Comparison of ENCODE assay signal across 8 mouse cellular contexts in genomic region chr8:124896632-124897385, GRCm38 (mm10). TPM values are rescaled to one million over a fixed set of nuclear protein-coding genes. Genes with fewer than 3 reads are reported as not detected.
DNase-seq lines count a peak whose midpoint lies in the region; ATAC-seq and TF ChIP-seq lines count a peak whose summit lies in the region.

No protein-coding gene starts in this region.

- no peaks in the 10 kb centered on the region for H3K9me3 ChIP-seq in heart, embryonic 13.5 days
- H3K9me3 ChIP-seq in liver, embryonic 14.5 days (ENCODE audit: control insufficient read depth, low read length) = no peaks in the 10 kb centered on the region
- H3K9me3 ChIP-seq in neural tube, embryonic 11.5 days (ENCODE audit: control insufficient read depth, low read length) = no peaks in the 10 kb centered on the region
- no peaks in the 10 kb centered on the region for H3K9me3 ChIP-seq in stomach, postnatal 0 days (ENCODE audit: control insufficient read depth, low read length)

- peak; percentile 88 for TF ChIP-seq CTCF in liver, embryonic 14.5 days (IDR thresholded peaks at IDR 0.05; ENCODE audit: low read depth)
- peak; percentile 79 for TF ChIP-seq CTCF in stomach, postnatal 0 days (IDR thresholded peaks at IDR 0.05; ENCODE audit: low read depth)

- H3K27me3 ChIP-seq in heart, embryonic 13.5 days (replicated peaks) = no peaks in the 10 kb centered on the region
- H3K27me3 ChIP-seq in liver, embryonic 14.5 days (ENCODE audit: control insufficient read depth, insufficient read depth, low read length) = no peaks in the 10 kb centered on the region
- H3K27me3 ChIP-seq in neural tube, embryonic 11.5 days (ENCODE audit: control insufficient read depth, insufficient read depth, low read length) = no peaks in the 10 kb centered on the region
- H3K27me3 ChIP-seq in stomach, postnatal 0 days (ENCODE audit: control insufficient read depth, insufficient read depth, low read length) = no peaks in the 10 kb centered on the region

- H3K4me3 ChIP-seq in heart, embryonic 13.5 days = peak overlapping the region; percentile 90
- H3K4me3 ChIP-seq in liver, embryonic 14.5 days (ENCODE audit: insufficient read depth in 1 of 2, low read depth in 2 of 2, low read length in 2 of 2) = peak overlapping the region; percentile 79 to 83
- H3K4me3 ChIP-seq in neural tube, embryonic 11.5 days (ENCODE audit: low read depth, low read length) = peak overlapping the region; percentile 95
- H3K4me3 ChIP-seq in stomach, postnatal 0 days (ENCODE audit: low read depth, low read length) = peak overlapping the region; percentile 86

- no peak for TF ChIP-seq EP300 in liver, embryonic 14.5 days (IDR thresholded peaks at IDR 0.05; ENCODE audit: low read depth)
- no peak for TF ChIP-seq EP300 in stomach, postnatal 0 days (optimal IDR thresholded peaks at IDR 0.05)

- H3K4me1 ChIP-seq in heart, embryonic 13.5 days = peaks cover 53% of the 10 kb centered on the region
- H3K4me1 ChIP-seq in liver, embryonic 14.5 days (replicated peaks; ENCODE audit: control insufficient read depth in 2 of 2, insufficient read depth in 2 of 2, low read length in 1 of 2) = peaks cover 9 to 12% of the 10 kb centered on the region in 2 experiments
- peaks cover 12% of the 10 kb centered on the region for H3K4me1 ChIP-seq in neural tube, embryonic 11.5 days (ENCODE audit: control insufficient read depth, insufficient read depth, low read length)
- peaks cover 14% of the 10 kb centered on the region; the same call in 1 of the 2 replicates for H3K4me1 ChIP-seq in stomach, postnatal 0 days (replicated peaks; ENCODE audit: control insufficient read depth, insufficient read depth)

- H3K36me3 ChIP-seq in heart, embryonic 13.5 days = peaks cover 68% of the 10 kb centered on the region
- H3K36me3 ChIP-seq in liver, embryonic 14.5 days (replicated peaks; ENCODE audit: control insufficient read depth, insufficient read depth, low read depth) = peaks cover 33% of the 10 kb centered on the region
- H3K36me3 ChIP-seq in neural tube, embryonic 11.5 days (ENCODE audit: control insufficient read depth, insufficient read depth, low read length) = peaks cover 5% of the 10 kb centered on the region
- peaks cover 14% of the 10 kb centered on the region for H3K36me3 ChIP-seq in stomach, postnatal 0 days (ENCODE audit: control insufficient read depth, insufficient read depth, low read length)

- peak; percentile 27 for ATAC-seq in CD4-positive, CD25-positive, alpha-beta regulatory T cell, adult 4 months
- peak; percentile 33; the same call in 1 of the 2 replicates for ATAC-seq in heart, embryonic 13.5 days (ENCODE audit: extremely low read depth, insufficient number of reproducible peaks, low FRiP score, low TSS enrichment)
- ATAC-seq in liver, embryonic 14.5 days (ENCODE audit: insufficient read depth) = peak; percentile 50
- ATAC-seq in neural tube, embryonic 11.5 days (ENCODE audit: insufficient read depth, low FRiP score, low TSS enrichment) = peak; percentile 48
- ATAC-seq in stomach, postnatal 0 days (ENCODE audit: low FRiP score, low TSS enrichment) = peak; percentile 73

- peak overlapping the region; percentile 91 for H3K4me2 ChIP-seq in heart, embryonic 13.5 days
- peak overlapping the region; percentile 98 for H3K4me2 ChIP-seq in liver, embryonic 14.5 days (ENCODE audit: low read depth)
- peak overlapping the region; percentile 100 for H3K4me2 ChIP-seq in neural tube, embryonic 11.5 days (ENCODE audit: low read depth)
- peak overlapping the region; percentile 98 for H3K4me2 ChIP-seq in stomach, postnatal 0 days (replicated peaks; ENCODE audit: low read depth)

- peak; percentile 30 for DNase-seq in c-Kit-positive CD71-negative TER-119-negative erythroid progenitor cells, embryonic 14.5 days (ENCODE audit: low read depth)
- DNase-seq in fibroblast of lung, adult 2 months (ENCODE audit: low read depth) = peak; percentile 38
- peak; percentile 89 for DNase-seq in kidney, postnatal 10 days
- peak; percentile 44 to 46 (median 44) for DNase-seq in liver, embryonic 14.5 days (ENCODE audit: low read depth in 3 of 3, low spot score in 3 of 3)
- DNase-seq in neural tube, embryonic 11.5 days (ENCODE audit: low spot score) = peak; percentile 75
- DNase-seq in stomach, postnatal 0 days (ENCODE audit: low spot score) = peak; percentile 87

- peak overlapping the region; percentile 95 for H3K9ac ChIP-seq in heart, embryonic 13.5 days
- H3K9ac ChIP-seq in liver, embryonic 14.5 days (replicated peaks) = peak overlapping the region; percentile 88
- H3K9ac ChIP-seq in neural tube, embryonic 11.5 days (ENCODE audit: low read length) = peak overlapping the region; percentile 79
- peak overlapping the region; percentile 87 for H3K9ac ChIP-seq in stomach, postnatal 0 days (ENCODE audit: low read length)

- WGBS in heart, embryonic 13.5 days = 1% methylated on average over 60 of the region's 60 CpGs
- WGBS in liver, embryonic 14.5 days (ENCODE audit: insufficient replicate concordance) = 1% methylated on average over 60 of the region's 60 CpGs
- 2% methylated on average over 60 of the region's 60 CpGs for WGBS in neural tube, embryonic 11.5 days
- 1% methylated on average over 55 of the region's 60 CpGs for WGBS in stomach, postnatal 0 days

- peak overlapping the region; percentile 91 for H3K27ac ChIP-seq in heart, embryonic 13.5 days (replicated peaks)
- peak overlapping the region; percentile 57 for H3K27ac ChIP-seq in liver, embryonic 14.5 days
- H3K27ac ChIP-seq in neural tube, embryonic 11.5 days (ENCODE audit: low read depth, low read length) = 0 out of 2 replicates have a peak overlapping the region, but pooled peaks have one; percentile 27
- peak overlapping the region; percentile 90 for H3K27ac ChIP-seq in stomach, postnatal 0 days (replicated peaks)

RNA-seq across cellular contexts. Expression of gene Exoc8, which starts 0.7 kb away (rescaled TPM):
- 1 to 10 TPM; 8.2 to 8.3 TPM for polyA plus RNA-seq in CD4-positive, CD25-positive, alpha-beta regulatory T cell, adult 4 months (2017; shearing (Covaris generic))
- polyA plus RNA-seq in heart, embryonic 13.5 days (2015; fragmentation: Nextera tagmentation; extraction: Ambion mirVana) = 5.9 and 6.2 TPM in 2 replicates
- polyA plus RNA-seq in liver, embryonic 14.5 days (2012; rRNA removed) = 2.6 and 3.7 TPM in 2 replicates
- 2.4 and 2.6 TPM in 2 replicates for polyA plus RNA-seq in liver, embryonic 14.5 days (2014; fragmentation: Nextera tagmentation; extraction: Ambion mirVana)
- 7.7 and 8.0 TPM in 2 replicates for polyA plus RNA-seq in neural tube, embryonic 11.5 days (2014; fragmentation: Nextera tagmentation; extraction: Ambion mirVana)
- 4.9 and 5.9 TPM in 2 replicates for polyA plus RNA-seq in stomach, postnatal 0 days (2015; fragmentation: Nextera tagmentation; extraction: Ambion mirVana)

RNA-seq across cellular contexts. Expression of gene Sprtn, which starts 0.9 kb away (rescaled TPM):
- 1 to 10 TPM; 7.6 to 9.3 TPM for polyA plus RNA-seq in CD4-positive, CD25-positive, alpha-beta regulatory T cell, adult 4 months (2017; shearing (Covaris generic))
- 6.8 and 7.1 TPM in 2 replicates for polyA plus RNA-seq in heart, embryonic 13.5 days (2015; fragmentation: Nextera tagmentation; extraction: Ambion mirVana)
- polyA plus RNA-seq in liver, embryonic 14.5 days (2012; rRNA removed) = 4.8 and 7.0 TPM in 2 replicates
- polyA plus RNA-seq in liver, embryonic 14.5 days (2014; fragmentation: Nextera tagmentation; extraction: Ambion mirVana) = 4.9 and 5.0 TPM in 2 replicates
- 12.2 and 14.5 TPM in 2 replicates for polyA plus RNA-seq in neural tube, embryonic 11.5 days (2014; fragmentation: Nextera tagmentation; extraction: Ambion mirVana)
- 4.9 and 5.0 TPM in 2 replicates for polyA plus RNA-seq in stomach, postnatal 0 days (2015; fragmentation: Nextera tagmentation; extraction: Ambion mirVana)

RNA-seq across cellular contexts. Expression of gene 2810004N23Rik, which starts 33.9 kb away (rescaled TPM):
- polyA plus RNA-seq in CD4-positive, CD25-positive, alpha-beta regulatory T cell, adult 4 months (2017; shearing (Covaris generic)) = 10 to 100 TPM; 30.0 to 43.0 TPM
- 47.8 and 52.9 TPM in 2 replicates for polyA plus RNA-seq in heart, embryonic 13.5 days (2015; fragmentation: Nextera tagmentation; extraction: Ambion mirVana)
- polyA plus RNA-seq in liver, embryonic 14.5 days (2012; rRNA removed) = 8.9 and 13.5 TPM in 2 replicates
- 17.9 and 18.2 TPM in 2 replicates for polyA plus RNA-seq in liver, embryonic 14.5 days (2014; fragmentation: Nextera tagmentation; extraction: Ambion mirVana)
- 41.5 TPM in 2 replicates for polyA plus RNA-seq in neural tube, embryonic 11.5 days (2014; fragmentation: Nextera tagmentation; extraction: Ambion mirVana)
- polyA plus RNA-seq in stomach, postnatal 0 days (2015; fragmentation: Nextera tagmentation; extraction: Ambion mirVana) = 20.2 and 21.3 TPM in 2 replicates

RNA-seq across cellular contexts. Expression of gene Gnpat, which starts 34.0 kb away (rescaled TPM):
- 10 to 100 TPM; 43.0 to 54.7 TPM for polyA plus RNA-seq in CD4-positive, CD25-positive, alpha-beta regulatory T cell, adult 4 months (2017; shearing (Covaris generic))
- polyA plus RNA-seq in heart, embryonic 13.5 days (2015; fragmentation: Nextera tagmentation; extraction: Ambion mirVana) = 94.8 and 101 TPM in 2 replicates
- polyA plus RNA-seq in liver, embryonic 14.5 days (2012; rRNA removed) = 23.3 and 35.7 TPM in 2 replicates
- polyA plus RNA-seq in liver, embryonic 14.5 days (2014; fragmentation: Nextera tagmentation; extraction: Ambion mirVana) = 39.0 and 39.6 TPM in 2 replicates
- polyA plus RNA-seq in neural tube, embryonic 11.5 days (2014; fragmentation: Nextera tagmentation; extraction: Ambion mirVana) = 139 and 140 TPM in 2 replicates
- polyA plus RNA-seq in stomach, postnatal 0 days (2015; fragmentation: Nextera tagmentation; extraction: Ambion mirVana) = 41.1 and 41.4 TPM in 2 replicates

RNA-seq across cellular contexts. Expression of gene Egln1, which starts 52.3 kb away (rescaled TPM):
- 10 to 100 TPM; 11.0 to 13.7 TPM for polyA plus RNA-seq in CD4-positive, CD25-positive, alpha-beta regulatory T cell, adult 4 months (2017; shearing (Covaris generic))
- 13.5 and 15.0 TPM in 2 replicates for polyA plus RNA-seq in heart, embryonic 13.5 days (2015; fragmentation: Nextera tagmentation; extraction: Ambion mirVana)
- polyA plus RNA-seq in liver, embryonic 14.5 days (2012; rRNA removed) = 4.2 and 5.5 TPM in 2 replicates
- 3.3 and 3.9 TPM in 2 replicates for polyA plus RNA-seq in liver, embryonic 14.5 days (2014; fragmentation: Nextera tagmentation; extraction: Ambion mirVana)
- polyA plus RNA-seq in neural tube, embryonic 11.5 days (2014; fragmentation: Nextera tagmentation; extraction: Ambion mirVana) = 19.5 and 20.9 TPM in 2 replicates
- polyA plus RNA-seq in stomach, postnatal 0 days (2015; fragmentation: Nextera tagmentation; extraction: Ambion mirVana) = 7.1 and 7.5 TPM in 2 replicates

Comparison
In these comparisons a context has a peak if more than half of its experiments do, and no peak if none do; other contexts are left out.
1. Peak in every context shown above with its lines: DNase-seq, ATAC-seq, H3K4me3 ChIP-seq and H3K27ac ChIP-seq.
2. DNase-seq: peak in every context shown above with its lines; median percentile 89 in kidney, postnatal 10 days; 87 in stomach, postnatal 0 days; 75 in neural tube, embryonic 11.5 days; 44 in liver, embryonic 14.5 days; 38 in fibroblast of lung, adult 2 months; 30 in c-Kit-positive CD71-negative TER-119-negative erythroid progenitor cells, embryonic 14.5 days.
3. H3K27ac ChIP-seq: peak in every context shown above with its lines; median percentile 91 in heart, embryonic 13.5 days; 90 in stomach, postnatal 0 days; 57 in liver, embryonic 14.5 days; 27 in neural tube, embryonic 11.5 days.